In the genomic region with DNA sequence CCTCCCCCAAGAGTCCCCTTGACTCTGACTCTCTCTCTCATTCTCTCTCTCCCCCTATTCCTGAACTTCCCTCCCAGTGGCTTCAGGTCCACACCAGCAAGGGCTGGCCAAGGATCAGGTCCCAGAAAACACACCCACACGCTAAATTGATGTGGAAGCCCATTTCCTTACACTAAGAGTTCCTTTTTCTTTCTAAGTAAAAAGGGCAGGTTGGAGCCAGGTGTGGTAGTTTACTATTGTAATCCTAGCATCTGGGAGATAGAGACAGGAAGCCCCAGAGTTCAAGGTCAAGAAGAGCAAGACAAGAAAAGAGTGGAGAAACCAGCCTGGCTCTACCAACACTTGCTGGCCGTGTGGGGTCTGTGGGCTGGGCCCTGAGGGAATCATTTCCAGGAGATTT, we compare ENCODE assay signal across 18 mouse cellular contexts. TPM values are rescaled to one million over a fixed set of nuclear protein-coding genes. Genes with fewer than 3 reads are reported as not detected.
"Had no signal": no experiment of that assay in that cellular context is flagged by ENCODE, and none has a peak within 500 bp of the region (broad histone marks: within the 10 kb centered on the region; RNA-seq: fewer than 3 reads in every experiment).

No protein-coding gene starts in this region.

- H3K4me1 ChIP-seq: midbrain, embryonic 10.5 days; neural tube, embryonic 13.5 days; neural tube, embryonic 15.5 days; stomach, embryonic 15.5 days had no signal

- H3K27ac ChIP-seq: midbrain, embryonic 10.5 days; midbrain, embryonic 12.5 days; neural tube, embryonic 13.5 days; neural tube, embryonic 15.5 days; stomach, embryonic 15.5 days; stomach, postnatal 0 days had no signal

- H3K36me3 ChIP-seq: midbrain, embryonic 10.5 days; midbrain, embryonic 12.5 days; neural tube, embryonic 13.5 days; neural tube, embryonic 15.5 days; stomach, embryonic 15.5 days had no signal

- H3K4me3 ChIP-seq: midbrain, embryonic 10.5 days; midbrain, embryonic 12.5 days; myocyte; neural tube, embryonic 13.5 days; neural tube, embryonic 15.5 days; stomach, embryonic 15.5 days had no signal

- DNase-seq: lung, adult 18-20 months; lung, embryonic 14.5 days; lung, postnatal 10 days; lung, postnatal 4 days; midbrain, embryonic 14.5 days; right cerebral cortex, postnatal 14 days; thymus, adult 2 months; thymus, postnatal 25 days; thymus, postnatal 4 days had no signal

- H3K27me3 ChIP-seq: midbrain, embryonic 12.5 days; neural tube, embryonic 13.5 days; neural tube, embryonic 15.5 days; stomach, embryonic 15.5 days had no signal

- H3K9me3 ChIP-seq: midbrain, embryonic 10.5 days; midbrain, embryonic 12.5 days; neural tube, embryonic 13.5 days; neural tube, embryonic 15.5 days; stomach, embryonic 15.5 days had no signal

- H3K9ac ChIP-seq: lung, embryonic 14.5 days; midbrain, embryonic 12.5 days; neural tube, embryonic 13.5 days; neural tube, embryonic 15.5 days; stomach, embryonic 15.5 days had no signal

RNA-seq across cellular contexts. Expression of gene Inhbb, which starts 23.4 kb away (rescaled TPM):
- total RNA-seq: megakaryocyte, adult 5-6 weeks; megakaryocyte-erythroid progenitor cell, adult 5-6 weeks had no signal
